Mouse (Mus musculus) left cerebral cortex, adult 8-10 months (tissue): ENCODE measurements around the gene Gmip. TPM values are rescaled to one million over a fixed set of nuclear protein-coding genes. Genes with fewer than 3 reads are reported as not detected.

ENCODE experiments used
- DNase-seq, 2 experiments: peaks; one replicate each; pipeline ENCODE4 v3.0.0; 2022; ENCODE audit warnings: low spot score in 2 of 2
- total RNA-seq, 4 experiments: library from RNA; stranded (reverse); gene quantifications; 2 replicates each; pipeline ENCODE4 v1.2.4; 2022

Gmip gene
- total RNA-seq, 4 experiments from 2014 or later, result 11.6 to 18.1 (median 15.7) TPM

- no peak for DNase-seq
Measured at GRCm38 (mm10) chr8:69861251-69861650, 52.8 kb downstream of the Gmip start.

- DNase-seq, result no peak
Measured at GRCm38 (mm10) chr8:69863387-69864020, 55.0 kb downstream of the Gmip start.

GRCm38 (mm10) chr8:69864180-69864579 is 55.7 kb downstream of the Gmip start:
- no peak for DNase-seq

GRCm38 (mm10) chr8:69867696-69868326 is 59.3 kb downstream of the Gmip start:
- DNase-seq, result no peak

- no peak for DNase-seq
Measured at GRCm38 (mm10) chr8:69870003-69870765, 61.7 kb downstream of the Gmip start.

GRCm38 (mm10) chr8:69870907-69871306 is 62.4 kb downstream of the Gmip start:
- DNase-seq, result no peak

Other genes with a start within 250 kb of the Gmip start
- 10 to 100 TPM; 15.1 to 21.7 (median 18.7) TPM for gene Zfp868, start 183.1 kb upstream of the Gmip start, total RNA-seq
- gene Zfp964, start 154.2 kb upstream of the Gmip start, total RNA-seq, result 1 to 10 TPM; 3.6 to 4.6 (median 4.3) TPM
- 10 to 100 TPM; 22.9 to 25.9 (median 23.9) TPM for gene Zfp869, start 98.0 kb upstream of the Gmip start, total RNA-seq
- 1 to 10 TPM; 3.3 to 4.3 (median 3.6) TPM for gene Zfp963, start 58.7 kb upstream of the Gmip start, total RNA-seq
- 1 to 10 TPM in 3 of 4 experiments, under 1 TPM in 1; 0.46 to 5.3 (median 2.0) TPM for gene Gm20422, start 33.8 kb upstream of the Gmip start, total RNA-seq
- 10 to 100 TPM; 32.9 to 37.1 (median 35.3) TPM for gene Atp13a1, start 17.5 kb upstream of the Gmip start, total RNA-seq
- gene Zfp866, start 17.5 kb upstream of the Gmip start, total RNA-seq, result 10 to 100 TPM; 27.1 to 29.1 (median 27.8) TPM
- under 1 TPM; 0.57 to 0.68 (median 0.64) TPM for gene Lpar2, start 13.8 kb downstream of the Gmip start, total RNA-seq
- gene Pbx4, start 23.8 kb downstream of the Gmip start, total RNA-seq, result 10 to 100 TPM; 16.4 to 19.4 (median 17.9) TPM
- under 1 TPM; 0.54 to 0.79 (median 0.65) TPM for gene Cilp2, start 79.0 kb downstream of the Gmip start, total RNA-seq
- gene Tssk6, start 93.5 kb downstream of the Gmip start, total RNA-seq, result under 1 TPM in 1 of 4 experiments, not detected in 3; 0.28 TPM
- gene Ndufa13, start 93.9 kb downstream of the Gmip start, total RNA-seq, result 100 to 1,000 TPM; 102 to 149 (median 131) TPM
- 10 to 100 TPM; 20.2 to 30.4 (median 21.7) TPM for gene Yjefn3, start 94.0 kb downstream of the Gmip start, total RNA-seq
- 10 to 100 TPM; 29.7 to 38.2 (median 30.4) TPM for gene Gatad2a, start 187.7 kb downstream of the Gmip start, total RNA-seq
- 10 to 100 TPM; 61.7 to 65.7 (median 65.3) TPM for gene Mau2, start 234.1 kb downstream of the Gmip start, total RNA-seq
- gene Sugp1, start 234.1 kb downstream of the Gmip start, total RNA-seq, result 10 to 100 TPM; 53.0 to 56.4 (median 54.6) TPM